17 mouse cellular contexts compared by ENCODE assay signal in genomic region chr14:75912665-75913064, GRCm38 (mm10). TPM values are rescaled to one million over a fixed set of nuclear protein-coding genes. Genes with fewer than 3 reads are reported as not detected.
DNase-seq lines count a peak whose midpoint lies in the region; ATAC-seq lines count a peak whose summit lies in the region.
"Had no signal": no experiment of that assay in that cellular context is flagged by ENCODE, and none has a peak within 500 bp of the region (broad histone marks: within the 10 kb centered on the region; RNA-seq: fewer than 3 reads in every experiment).

No protein-coding gene starts in this region.

- H3K4me3 ChIP-seq in lung, embryonic 16.5 days (ENCODE audit: low read length) = no peak overlapping the region
- no peak overlapping the region for H3K4me3 ChIP-seq in intestine, embryonic 16.5 days (ENCODE audit: low read length)
- no peak overlapping the region for H3K4me3 ChIP-seq in liver, embryonic 13.5 days (replicated peaks)
- H3K4me3 ChIP-seq: erythroblast, embryonic 14.5 days; heart, embryonic 15.5 days; kidney, embryonic 15.5 days had no signal

- ATAC-seq in lung, embryonic 16.5 days (ENCODE audit: low read depth) = peak; percentile 64; the same call in 1 of the 2 replicates
- ATAC-seq in intestine, embryonic 16.5 days = peak; percentile 50; the same call in 1 of the 2 replicates
- peak; percentile 82 for ATAC-seq in liver, embryonic 13.5 days (ENCODE audit: low read depth)
- ATAC-seq: forebrain, embryonic 14.5 days had no signal

- DNase-seq in lung, postnatal 10 days = no peak
- no peak for DNase-seq in liver, embryonic 13.5 days
- peak; percentile 32 for DNase-seq in yolk sac, embryonic 10.5 days (ENCODE audit: low spot score)
- no peak for DNase-seq in kidney, adult 11 months
- DNase-seq in heart, adult 9 months (ENCODE audit: low spot score in 2 of 2) = no peak
- DNase-seq: adrenal gland, adult 8-10 months; cerebellum, postnatal 10 days; retina, postnatal 1 day; right cerebral cortex, postnatal 4 days; thymus, adult 2 months had no signal

- no peaks in the 10 kb centered on the region for H3K4me1 ChIP-seq in lung, embryonic 16.5 days (replicated peaks; ENCODE audit: control insufficient read depth, insufficient read depth, low read length)
- no peaks in the 10 kb centered on the region for H3K4me1 ChIP-seq in intestine, embryonic 16.5 days (ENCODE audit: control insufficient read depth, insufficient read depth, low read length)
- peaks cover 5% of the 10 kb centered on the region for H3K4me1 ChIP-seq in liver, embryonic 13.5 days (replicated peaks)
- H3K4me1 ChIP-seq: heart, embryonic 15.5 days; kidney, embryonic 15.5 days had no signal

- H3K4me2 ChIP-seq in lung, embryonic 16.5 days (ENCODE audit: low read depth, low read length) = no peak overlapping the region
- no peak overlapping the region for H3K4me2 ChIP-seq in intestine, embryonic 16.5 days (ENCODE audit: low read depth, low read length)
- H3K4me2 ChIP-seq in liver, embryonic 13.5 days = no peak overlapping the region
- H3K4me2 ChIP-seq: heart, embryonic 15.5 days; kidney, embryonic 15.5 days had no signal

- no peak overlapping the region for H3K9ac ChIP-seq in lung, embryonic 16.5 days (ENCODE audit: low read length)
- no peak overlapping the region for H3K9ac ChIP-seq in intestine, embryonic 16.5 days (ENCODE audit: low read depth, low read length)
- no peak overlapping the region for H3K9ac ChIP-seq in liver, embryonic 13.5 days
- H3K9ac ChIP-seq: heart, embryonic 15.5 days; kidney, embryonic 15.5 days had no signal

- no peak overlapping the region for H3K27ac ChIP-seq in lung, embryonic 16.5 days (ENCODE audit: low read length)
- no peak overlapping the region for H3K27ac ChIP-seq in intestine, embryonic 16.5 days (ENCODE audit: low read length)
- H3K27ac ChIP-seq in liver, embryonic 13.5 days = peak overlapping the region; percentile 47
- H3K27ac ChIP-seq: heart, embryonic 15.5 days had no signal

- no peaks in the 10 kb centered on the region for H3K9me3 ChIP-seq in lung, embryonic 16.5 days (ENCODE audit: control insufficient read depth, low read length)
- no peaks in the 10 kb centered on the region for H3K9me3 ChIP-seq in intestine, embryonic 16.5 days (ENCODE audit: control insufficient read depth, low read length)
- no peaks in the 10 kb centered on the region for H3K9me3 ChIP-seq in liver, embryonic 13.5 days (replicated peaks)
- H3K9me3 ChIP-seq: G1E; heart, embryonic 15.5 days; kidney, embryonic 15.5 days had no signal

- 61% methylated on average over 2 of the region's 2 CpGs for WGBS in lung, embryonic 16.5 days
- 56% methylated on average over 2 of the region's 2 CpGs for WGBS in intestine, embryonic 16.5 days
- WGBS in liver, embryonic 13.5 days (ENCODE audit: insufficient replicate concordance) = 83% methylated on average over 2 of the region's 2 CpGs

- no peaks in the 10 kb centered on the region for H3K36me3 ChIP-seq in lung, embryonic 16.5 days (ENCODE audit: control insufficient read depth, insufficient read depth, low read length)
- 0 out of 2 replicates have a peak, but pooled peaks cover 2% of the 10 kb centered on the region for H3K36me3 ChIP-seq in intestine, embryonic 16.5 days (ENCODE audit: control insufficient read depth, insufficient read depth, low read length)
- peaks cover 13% of the 10 kb centered on the region for H3K36me3 ChIP-seq in liver, embryonic 13.5 days
- H3K36me3 ChIP-seq: heart, embryonic 15.5 days had no signal

- H3K27me3 ChIP-seq in lung, embryonic 16.5 days (ENCODE audit: control insufficient read depth, insufficient read depth, low read depth, low read length) = no peaks in the 10 kb centered on the region
- H3K27me3 ChIP-seq in intestine, embryonic 16.5 days (replicated peaks; ENCODE audit: control insufficient read depth, insufficient read depth, low read length) = no peaks in the 10 kb centered on the region
- no peaks in the 10 kb centered on the region for H3K27me3 ChIP-seq in liver, embryonic 13.5 days
- H3K27me3 ChIP-seq: heart, embryonic 15.5 days; kidney, embryonic 15.5 days had no signal

RNA-seq across cellular contexts. Expression of gene Kctd4, which starts 42.1 kb away (rescaled TPM):
- polyA plus RNA-seq in lung, embryonic 16.5 days (2015; fragmentation: Nextera tagmentation; extraction: Ambion mirVana) = 0.36 and 0.38 TPM in 2 replicates
- 0.42 and 0.44 TPM in 2 replicates for polyA plus RNA-seq in intestine, embryonic 16.5 days (2015; fragmentation: Nextera tagmentation; extraction: Ambion mirVana)
- 0.10 and 0.21 TPM in 2 replicates for polyA plus RNA-seq in liver, embryonic 13.5 days (2015; fragmentation: Nextera tagmentation; extraction: Ambion mirVana)
- polyA plus RNA-seq: erythroblast, embryonic 14.5 days; G1E had no signal
